Mouse (Mus musculus) MEL (cell line): ENCODE measurements around the gene Zfp536. TPM values are rescaled to one million over a fixed set of nuclear protein-coding genes. Genes with fewer than 3 reads are reported as not detected.

Experiments
- DNase-seq: peaks from one replicate; pipeline ENCODE4 v3.0.0; 2011; ENCODE audit warnings: low read depth, low spot score
- H3K27ac ChIP-seq: 2 replicates; pipeline ENCODE4 v1.5.1; 2012; ENCODE audit warnings: low read depth, mild to moderate bottlenecking, control low read depth, low read length, moderate library complexity; ENCODE audit not compliant: control insufficient read depth
- H3K27me3 ChIP-seq, 2 experiments: fragments of 150-350 bp in 1 of 2; sonication (generic) in 1 of 2; 2 replicates each; pipeline ENCODE4 v1.6.1; 2012; ENCODE audit warnings: low read length in 2 of 2, mild to moderate bottlenecking in 2 of 2, improper control_type of control experiment in 1 of 2, moderate library complexity in 1 of 2; ENCODE audit not compliant: insufficient read depth in 2 of 2, control insufficient read depth in 1 of 2
- H3K36me3 ChIP-seq, 2 experiments: 2 replicates each; pipeline ENCODE4 v1.6.1; 2012 to 2014; ENCODE audit warnings: low read length in 2 of 2, improper control_type of control experiment in 1 of 2, inconsistent platforms in 1 of 2, mild to moderate bottlenecking in 1 of 2; ENCODE audit not compliant: insufficient read depth in 2 of 2, control insufficient read depth in 1 of 2
- H3K4me1 ChIP-seq, 2 experiments: fragments of 150-350 bp in 1 of 2; sonication (generic) in 1 of 2; 2 replicates each; pipeline ENCODE4 v1.6.1; 2012; ENCODE audit warnings: low read length in 2 of 2, improper control_type of control experiment in 1 of 2, mild to moderate bottlenecking in 1 of 2; ENCODE audit not compliant: insufficient read depth in 2 of 2, control insufficient read depth in 1 of 2
- H3K4me3 ChIP-seq, 2 experiments: fragments of 150-350 bp in 1 of 2; sonication (generic) in 1 of 2; 2 replicates each; pipeline ENCODE4 v1.5.1; 2012; ENCODE audit warnings: low read depth in 2 of 2, low read length in 2 of 2, mild to moderate bottlenecking in 2 of 2, moderate library complexity in 2 of 2, control low read depth in 1 of 2, improper control_type of control experiment in 1 of 2; ENCODE audit not compliant: control insufficient read depth in 1 of 2, insufficient read depth in 1 of 2
- H3K79me2 ChIP-seq: 2 replicates; pipeline ENCODE4 v1.6.1; 2012; ENCODE audit warnings: mild to moderate bottlenecking, low read length, moderate library complexity; ENCODE audit not compliant: control insufficient read depth, poor library complexity, insufficient read depth
- H3K9ac ChIP-seq: 2 replicates; pipeline ENCODE4 v1.6.1; 2012; ENCODE audit warnings: low read depth, mild to moderate bottlenecking, control low read depth, low read length, moderate library complexity; ENCODE audit not compliant: control insufficient read depth, poor library complexity, severe bottlenecking
- H3K9me3 ChIP-seq: fragments of 150-350 bp; sonication (generic); replicated peaks from 2 replicates; pipeline ENCODE4 v1.6.1; 2012; ENCODE audit warnings: mild to moderate bottlenecking, low read length, improper control_type of control experiment, moderate library complexity; ENCODE audit not compliant: insufficient read depth
- BHLHE40 ChIP-seq: IDR thresholded peaks from 2 replicates; pipeline ENCODE4 v1.6.1; 2012; ENCODE audit warnings: low read depth, mild to moderate bottlenecking, inconsistent platforms, low read length, improper control_type of control experiment, borderline replicate concordance
- CTCF ChIP-seq, 3 experiments: IDR thresholded peaks in 2 of 3; conservative IDR thresholded peaks in 1 of 3; 2 replicates each; pipeline ENCODE4 v1.5.1; 2011 to 2012; ENCODE audit warnings: low read length in 3 of 3, low read depth in 2 of 3, mild to moderate bottlenecking in 2 of 3, improper control_type of control experiment in 1 of 3, inconsistent platforms in 1 of 3, mixed read lengths in 1 of 3, moderate library complexity in 1 of 3; ENCODE audit not compliant: control insufficient read depth in 1 of 3, insufficient read depth in 1 of 3, poor library complexity in 1 of 3, severe bottlenecking in 1 of 3
- ELF1 ChIP-seq: IDR thresholded peaks from 2 replicates; pipeline ENCODE4 v1.6.1; 2014; ENCODE audit warnings: low read depth, mild to moderate bottlenecking, inconsistent platforms, low read length, improper control_type of control experiment, moderate library complexity
- EP300 ChIP-seq, 2 experiments: IDR thresholded peaks; 2 replicates each; pipeline ENCODE4 v1.6.1; 2011; ENCODE audit warnings: improper control_type of control experiment in 2 of 2, low read length in 2 of 2, low read depth in 1 of 2, mild to moderate bottlenecking in 1 of 2
- ETS1 ChIP-seq: IDR thresholded peaks from 2 replicates; pipeline ENCODE4 v1.6.1; 2012; ENCODE audit warnings: low read depth, mild to moderate bottlenecking, inconsistent platforms, low read length, improper control_type of control experiment, moderate library complexity
- GATA1 ChIP-seq: IDR thresholded peaks from 2 replicates; pipeline ENCODE4 v1.6.1; 2011; ENCODE audit warnings: low read depth, low read length, improper control_type of control experiment
- HCFC1 ChIP-seq: IDR thresholded peaks from 2 replicates; pipeline ENCODE4 v1.6.1; 2012; ENCODE audit warnings: low read depth, mild to moderate bottlenecking, inconsistent platforms, low read length, improper control_type of control experiment, moderate library complexity
- KAT2A ChIP-seq: conservative IDR thresholded peaks from 2 replicates; pipeline ENCODE4 v1.6.1; 2012; ENCODE audit warnings: low read depth, low read length, improper control_type of control experiment, inconsistent platforms
- MAZ ChIP-seq: IDR thresholded peaks from 2 replicates; pipeline ENCODE4 v1.6.1; 2012; ENCODE audit warnings: low read depth, mild to moderate bottlenecking, inconsistent platforms, low read length, improper control_type of control experiment
- MEF2A ChIP-seq: IDR thresholded peaks from 2 replicates; pipeline ENCODE4 v1.6.1; 2014; ENCODE audit warnings: low read depth, mild to moderate bottlenecking, inconsistent platforms, low read length, improper control_type of control experiment; ENCODE audit not compliant: poor library complexity, insufficient replicate concordance, severe bottlenecking; ENCODE audit errors: extremely low read depth
- NRF1 ChIP-seq: IDR thresholded peaks from 2 replicates; pipeline ENCODE4 v1.6.1; 2014; ENCODE audit warnings: low read depth, mild to moderate bottlenecking, inconsistent platforms, low read length, improper control_type of control experiment, moderate library complexity; ENCODE audit not compliant: poor library complexity, insufficient read depth, severe bottlenecking
- POLR2AphosphoS5 ChIP-seq: IDR thresholded peaks from 2 replicates; pipeline ENCODE4 v1.6.1; 2012; ENCODE audit warnings: low read depth, borderline replicate concordance, mild to moderate bottlenecking, inconsistent platforms, low read length, moderate library complexity, mixed read lengths
- RCOR1 ChIP-seq: IDR thresholded peaks from 2 replicates; pipeline ENCODE4 v1.6.1; 2012; ENCODE audit warnings: low read depth, mild to moderate bottlenecking, inconsistent platforms, low read length, improper control_type of control experiment
- SIN3A ChIP-seq: IDR thresholded peaks from 2 replicates; pipeline ENCODE4 v1.6.1; 2012; ENCODE audit warnings: low read length, improper control_type of control experiment, inconsistent platforms
- SMC3 ChIP-seq: IDR thresholded peaks from 2 replicates; pipeline ENCODE4 v1.6.1; 2011; ENCODE audit warnings: low read depth, low read length, improper control_type of control experiment
- TCF12 ChIP-seq: IDR thresholded peaks from 2 replicates; pipeline ENCODE4 v1.6.1; 2014; ENCODE audit warnings: low read depth, mild to moderate bottlenecking, inconsistent platforms, low read length, improper control_type of control experiment, moderate library complexity
- USF1 ChIP-seq: IDR thresholded peaks from 2 replicates; pipeline ENCODE4 v1.6.1; 2014; ENCODE audit warnings: low read depth, mild to moderate bottlenecking, inconsistent platforms, low read length, improper control_type of control experiment, moderate library complexity
- USF2 ChIP-seq, 2 experiments: IDR thresholded peaks; 2 replicates each; pipeline ENCODE4 v1.6.1; 2011 to 2012; ENCODE audit warnings: improper control_type of control experiment in 2 of 2, low read length in 2 of 2, borderline replicate concordance in 1 of 2, inconsistent platforms in 1 of 2, low read depth in 1 of 2, mild to moderate bottlenecking in 1 of 2; ENCODE audit not compliant: insufficient read depth in 1 of 2
- ZC3H11A ChIP-seq: IDR thresholded peaks from 2 replicates; pipeline ENCODE4 v1.6.1; 2012; ENCODE audit warnings: low read depth, mild to moderate bottlenecking, inconsistent platforms, low read length, improper control_type of control experiment
- ZKSCAN1 ChIP-seq: IDR thresholded peaks from 2 replicates; pipeline ENCODE4 v1.6.1; 2012; ENCODE audit warnings: low read depth, mild to moderate bottlenecking, inconsistent platforms, low read length, improper control_type of control experiment, moderate library complexity
- ZMIZ1 ChIP-seq: IDR thresholded peaks from 2 replicates; pipeline ENCODE4 v1.6.1; 2012; ENCODE audit warnings: low read depth, mild to moderate bottlenecking, inconsistent platforms, low read length, improper control_type of control experiment, moderate library complexity
- ZNF384 ChIP-seq: IDR thresholded peaks from 2 replicates; pipeline ENCODE4 v1.6.1; 2012; ENCODE audit warnings: low read depth, mild to moderate bottlenecking, inconsistent platforms, low read length, improper control_type of control experiment
- polyA plus RNA-seq, 2 experiments: library from polyadenylated mRNA; stranded (reverse) in 1 of 2; unstranded in 1 of 2; fragments of >175 nt in 1 of 2; fragments of >200 nt in 1 of 2; gene quantifications; 2 replicates each; pipeline versions ENCODE4 v1.2.1 to v1.2.4; 2012; ENCODE audit warnings: low replicate concordance in 2 of 2, low read depth in 1 of 2; ENCODE audit not compliant: insufficient read length in 2 of 2, insufficient read depth in 1 of 2, missing spikeins in 1 of 2
- total RNA-seq: library from RNA; depleted of rRNA; stranded (reverse); fragments of 300-350 nt; gene quantifications from 2 replicates; pipeline ENCODE4 v1.2.3, GENCODE M21; 2012

Zfp536 gene
- total and polyA plus RNA-seq, 3 experiments: not detected

DNA sequence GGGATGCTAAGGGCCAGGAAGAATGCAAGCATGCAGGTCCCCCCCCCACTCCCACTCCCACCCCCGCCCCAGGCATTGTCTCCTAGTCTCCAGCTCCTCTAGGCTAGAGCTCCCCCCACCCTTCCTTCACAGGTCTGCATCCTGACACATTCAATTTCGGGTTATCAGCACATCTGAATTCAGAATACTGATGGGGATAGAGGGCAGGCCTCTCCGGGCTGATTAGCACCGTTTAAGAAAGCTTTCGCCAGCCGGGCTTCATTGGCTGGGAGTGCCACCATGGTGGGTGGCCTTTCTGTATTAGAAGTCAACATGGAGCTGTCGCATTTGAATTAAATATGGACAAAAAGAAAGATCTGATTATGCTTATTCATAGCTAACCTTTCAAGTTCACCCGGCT, 36.2 kb downstream of the Zfp536 start:
- Histone ChIP-seq H3K27ac (no peak overlapping the region), H3K9ac (no peak overlapping the region), H3K4me3 (no peak overlapping the region), H3K27me3 (no peaks in the 10 kb centered on the region), H3K79me2 (no peaks in the 10 kb centered on the region), H3K4me1 (no peaks in the 10 kb centered on the region), H3K36me3 (no peaks in the 10 kb centered on the region), H3K9me3 (no peaks in the 10 kb centered on the region)
- TF ChIP-seq ZNF384: no peak
- TF ChIP-seq HCFC1: no peak
- TF ChIP-seq USF1: no peak
- no peak for TF ChIP-seq MAZ
- TF ChIP-seq SIN3A: no peak
- TF ChIP-seq MEF2A: no peak
- TF ChIP-seq ELF1: no peak
- no peak for TF ChIP-seq GATA1
- TF ChIP-seq POLR2AphosphoS5: no peak
- no peak for TF ChIP-seq ZMIZ1
- TF ChIP-seq CTCF (IDR thresholded peaks at IDR 0.05 in 2 of 3, conservative IDR thresholded peaks at IDR 0.05 in 1 of 3; ENCODE audit: control insufficient read depth in 1 of 3, insufficient read depth in 1 of 3, low read depth in 2 of 3, low read length in 3 of 3, poor library complexity in 1 of 3, severe bottlenecking in 1 of 3): no peak
- TF ChIP-seq USF2 (IDR thresholded peaks at IDR 0.05; ENCODE audit: borderline replicate concordance in 1 of 2, insufficient read depth in 1 of 2, low read depth in 1 of 2, low read length in 2 of 2): no peak
- no peak for TF ChIP-seq RCOR1
- no peak for TF ChIP-seq EP300 (IDR thresholded peaks at IDR 0.05; ENCODE audit: low read depth in 1 of 2, low read length in 2 of 2)
- no peak for TF ChIP-seq BHLHE40
- no peak for TF ChIP-seq ZC3H11A
- TF ChIP-seq ZKSCAN1: no peak
- no peak for TF ChIP-seq TCF12
- TF ChIP-seq SMC3: no peak
- TF ChIP-seq KAT2A: no peak
- no peak for DNase-seq

DNA sequence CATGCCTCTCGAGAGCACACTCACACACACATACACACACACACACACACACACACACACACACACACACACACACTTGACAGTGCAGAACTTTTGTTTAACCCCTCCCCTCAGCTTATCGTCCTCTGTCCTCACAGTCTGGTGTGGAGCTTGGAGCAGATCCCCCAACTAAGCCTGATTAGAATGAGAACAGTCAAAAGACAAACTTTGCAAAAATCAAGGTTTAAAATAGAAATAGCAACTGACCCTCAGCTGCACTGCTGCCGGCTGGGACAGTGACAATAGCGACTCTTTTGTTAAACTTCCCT, 37.1 kb downstream of the Zfp536 start:
- no peaks in the 10 kb centered on the region for H3K79me2 ChIP-seq
- no peak overlapping the region for H3K9ac ChIP-seq
- no peak overlapping the region for H3K4me3 ChIP-seq
- H3K9me3 ChIP-seq: no peaks in the 10 kb centered on the region
- no peak overlapping the region for H3K27ac ChIP-seq
- no peaks in the 10 kb centered on the region for H3K4me1 ChIP-seq
- no peaks in the 10 kb centered on the region for H3K27me3 ChIP-seq
- DNase-seq: no peak
- no peaks in the 10 kb centered on the region for H3K36me3 ChIP-seq
- TF ChIP-seq NRF1: no peak
- TF ChIP-seq SMC3: no peak
- no peak for TF ChIP-seq ETS1
- TF ChIP-seq CTCF (IDR thresholded peaks at IDR 0.05 in 2 of 3, conservative IDR thresholded peaks at IDR 0.05 in 1 of 3; ENCODE audit: control insufficient read depth in 1 of 3, insufficient read depth in 1 of 3, low read depth in 2 of 3, low read length in 3 of 3, poor library complexity in 1 of 3, severe bottlenecking in 1 of 3): no peak
- TF ChIP-seq TCF12: no peak
- TF ChIP-seq MEF2A: no peak
